Mouse (Mus musculus) cerebellum, adult 2 months (tissue): ENCODE measurements at regions not wholly inside any gene's neighbourhood (a gene's known extent, or its start where the extent isn't known, plus 50 kb on each side); places are given as distances from the start of the nearest gene placed in this dataset.

Source experiments
- DNase-seq, 2 experiments: peaks; one replicate each; pipeline ENCODE4 v3.0.0; 2021
- H3K27ac ChIP-seq: fragments of 200-500 bp; 2 replicates; pipeline ENCODE4 v1.5.1; 2012; ENCODE audit warnings: low read length, control low read depth, inconsistent platforms; ENCODE audit not compliant: insufficient read depth
- H3K27me3 ChIP-seq: fragments of 200-500 bp; 2 replicates; pipeline ENCODE4 v1.6.1; 2012; ENCODE audit warnings: inconsistent platforms, mild to moderate bottlenecking, low read length, moderate library complexity; ENCODE audit not compliant: control insufficient read depth, insufficient read depth
- H3K4me1 ChIP-seq: fragments of 200-500 bp; 2 replicates; pipeline ENCODE4 v1.6.1; 2011; ENCODE audit warnings: low read length; ENCODE audit not compliant: control insufficient read depth, insufficient read depth
- H3K4me3 ChIP-seq: fragments of 200-500 bp; replicated peaks from 2 replicates; pipeline ENCODE3; 2011; ENCODE audit warnings: mild to moderate bottlenecking, low read depth, low read length, control low read depth; ENCODE audit not compliant: insufficient read depth
- CTCF ChIP-seq: fragments of 200-500 bp; IDR thresholded peaks from 2 replicates; pipeline ENCODE4 v1.5.1; 2011; ENCODE audit warnings: low read depth, mild to moderate bottlenecking, control low read depth, low read length, moderate library complexity, borderline replicate concordance; ENCODE audit not compliant: insufficient read depth
- POLR2A ChIP-seq: fragments of 200-500 bp; IDR thresholded peaks from 2 replicates; pipeline ENCODE4 v1.6.1; 2011; ENCODE audit warnings: low read length, control low read depth, borderline replicate concordance; ENCODE audit not compliant: insufficient read depth
- WGBS: fragments of 180-500 bp; shearing (Covaris S2); methylation state at CpG from one replicate; pipeline ENCODE4 v1.1.7; 2018; 5-methylcytosine and 5-hydroxymethylcytosine counted together

- Histone ChIP-seq H3K4me3 (no peak overlapping the region), H3K27me3 (no peaks in the 10 kb centered on the region), H3K4me1 (no peaks in the 10 kb centered on the region), H3K27ac (no peak overlapping the region)
- WGBS, result 92% methylated on average over 6 of the region's 6 CpGs
- TF ChIP-seq CTCF (no peak), POLR2A (no peak)
- DNase-seq, result no peak
Measured at GRCm38 (mm10) chr14:98750766-98751165, 243.4 kb downstream of the Rpl36a-ps1 start.

- no peak for DNase-seq
- H3K27ac ChIP-seq, result no peak overlapping the region
- H3K27me3 ChIP-seq, result no peaks in the 10 kb centered on the region
- TF ChIP-seq CTCF, result no peak
- TF ChIP-seq POLR2A, result no peak
- H3K4me1 ChIP-seq, result no peaks in the 10 kb centered on the region
- no peak overlapping the region for H3K4me3 ChIP-seq
- 94% methylated on average over 14 of the region's 14 CpGs for WGBS
Measured at GRCm38 (mm10) chr14:98749086-98750027, 244.8 kb downstream of the Rpl36a-ps1 start.

GRCm38 (mm10) chr14:98747159-98747775 lies 246.9 kb downstream of the Rpl36a-ps1 start:
- no peak for DNase-seq
- no peak overlapping the region for H3K4me3 ChIP-seq
- no peaks in the 10 kb centered on the region for H3K27me3 ChIP-seq
- 95% methylated on average over 16 of the region's 16 CpGs for WGBS
- H3K27ac ChIP-seq, result no peak overlapping the region
- H3K4me1 ChIP-seq, result no peaks in the 10 kb centered on the region
- no peak for TF ChIP-seq CTCF
- TF ChIP-seq POLR2A, result no peak

- Histone ChIP-seq H3K27ac (no peak overlapping the region), H3K27me3 (no peaks in the 10 kb centered on the region), H3K4me1 (no peaks in the 10 kb centered on the region), H3K4me3 (no peak overlapping the region)
- 87% methylated on average over 3 of the region's 3 CpGs for WGBS
- TF ChIP-seq POLR2A, result no peak
- no peak for TF ChIP-seq CTCF
- no peak for DNase-seq
Measured at GRCm38 (mm10) chr14:98730375-98730774, 263.7 kb downstream of the Rpl36a-ps1 start.

GRCm38 (mm10) chr14:98728863-98729262 lies 265.3 kb downstream of the Rpl36a-ps1 start:
- no peak overlapping the region for H3K4me3 ChIP-seq
- H3K27ac ChIP-seq, result no peak overlapping the region
- no peak for DNase-seq
- WGBS, result 80% methylated on average over 2 of the region's 2 CpGs
- TF ChIP-seq POLR2A (no peak), CTCF (no peak)
- no peaks in the 10 kb centered on the region for H3K27me3 ChIP-seq
- no peaks in the 10 kb centered on the region for H3K4me1 ChIP-seq

- TF ChIP-seq CTCF, result no peak
- TF ChIP-seq POLR2A, result no peak
- DNase-seq, result no peak
- no peaks in the 10 kb centered on the region for H3K27me3 ChIP-seq
- WGBS, result 72% methylated on average over 9 of the region's 9 CpGs
- no peak overlapping the region for H3K27ac ChIP-seq
- H3K4me3 ChIP-seq, result no peak overlapping the region
- no peaks in the 10 kb centered on the region for H3K4me1 ChIP-seq
Measured at GRCm38 (mm10) chr14:98722481-98722880, 271.6 kb downstream of the Rpl36a-ps1 start.

GRCm38 (mm10) chr14:98721033-98721432 lies 273.1 kb downstream of the Rpl36a-ps1 start:
- DNase-seq, result no peak
- H3K27ac ChIP-seq, result no peak overlapping the region
- TF ChIP-seq CTCF (no peak), POLR2A (no peak)
- WGBS, result 96% methylated on average over 2 of the region's 2 CpGs
- no peaks in the 10 kb centered on the region for H3K4me1 ChIP-seq
- H3K27me3 ChIP-seq, result no peaks in the 10 kb centered on the region
- no peak overlapping the region for H3K4me3 ChIP-seq

- Histone ChIP-seq H3K4me1 (no peaks in the 10 kb centered on the region), H3K27me3 (no peaks in the 10 kb centered on the region), H3K4me3 (no peak overlapping the region), H3K27ac (no peak overlapping the region)
- no peak for DNase-seq
- 12% methylated on average over 2 of the region's 2 CpGs for WGBS
- no peak for TF ChIP-seq POLR2A
- no peak for TF ChIP-seq CTCF
Measured at GRCm38 (mm10) chr14:98708045-98708444, 286.1 kb downstream of the Rpl36a-ps1 start.
